Mouse (Mus musculus) olfactory bulb, adult 2 months (tissue): Measurements from ENCODE around the gene Cd200.

Experiments
- CTCF ChIP-seq: fragments of 200-500 bp; IDR thresholded peaks from 2 replicates; pipeline ENCODE4 v1.5.1; 2012; ENCODE audit warnings: low read depth, mild to moderate bottlenecking, low read length, moderate library complexity; ENCODE audit not compliant: insufficient read depth
- POLR2A ChIP-seq: fragments of 200-500 bp; IDR thresholded peaks from 2 replicates; pipeline ENCODE4 v1.6.1; 2012; ENCODE audit warnings: mild to moderate bottlenecking, low read depth, low read length, moderate library complexity; ENCODE audit not compliant: insufficient read depth

DNA sequence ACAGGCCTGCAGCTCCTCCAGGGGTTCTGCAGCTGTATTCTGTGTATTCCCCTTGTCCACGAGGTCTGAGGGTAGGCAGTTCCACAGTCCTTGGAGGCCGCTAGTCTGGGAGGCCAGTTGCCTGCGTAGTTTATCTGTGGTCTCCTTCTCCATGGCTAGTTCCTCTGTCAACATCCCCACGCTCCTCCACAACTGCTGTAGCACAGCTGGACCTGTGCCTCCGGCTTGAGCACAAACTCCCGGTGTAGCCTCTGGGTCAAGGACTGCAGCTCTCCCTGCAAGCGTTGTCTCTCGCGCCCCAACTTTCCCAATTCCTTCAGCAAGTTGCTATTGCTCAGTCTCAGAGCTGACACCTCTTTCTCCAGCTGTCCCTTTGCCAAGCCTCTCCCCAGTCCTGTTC, 18.8 kb upstream of the Cd200 start:
- no peak for TF ChIP-seq POLR2A
- TF ChIP-seq CTCF: no peak
